Mouse (Mus musculus): ENCODE data around the gene Syt14. TPM values are rescaled to one million over a fixed set of nuclear protein-coding genes. Genes with fewer than 3 reads are reported as not detected.

The Syt14 gene
- total RNA-seq, 2 experiments from 2014 or later = 0.14 to 0.22 TPM

Other genes with a start within 250 kb of the Syt14 start
- gene Sertad4, start 180.0 kb downstream of the Syt14 start, total RNA-seq (2021) = 1 to 10 TPM; 4.8 to 6.3 TPM
- 10 to 100 TPM in 1 of 2 experiments, 1 to 10 TPM in 1; 9.7 to 10.1 TPM for gene Diexf, start 94.5 kb upstream of the Syt14 start, total RNA-seq (2021)
- 1 to 10 TPM; 3.7 to 4.1 TPM for gene Irf6, start 117.3 kb upstream of the Syt14 start, total RNA-seq (2021)
- gene A130010J15Rik, start 132.3 kb upstream of the Syt14 start, total RNA-seq (2021) = 1 to 10 TPM; 2.9 to 4.7 TPM
- 1 to 10 TPM in 1 of 2 experiments, under 1 TPM in 1; 0.84 to 6.1 TPM for gene Traf3ip3, start 165.9 kb upstream of the Syt14 start, total RNA-seq (2021)
- 10 to 100 TPM in 1 of 2 experiments, 1 to 10 TPM in 1; 7.9 to 12.6 TPM for gene Lamb3, start 171.9 kb upstream of the Syt14 start, total RNA-seq (2021)
- gene Hsd11b1, start 228.3 kb upstream of the Syt14 start, total RNA-seq (2021) = 1 to 10 TPM; 2.2 to 2.4 TPM
- 10 to 100 TPM; 43.4 to 57.3 TPM for gene G0s2, start 237.4 kb upstream of the Syt14 start, total RNA-seq (2021)